Mouse (Mus musculus) gonadal fat pad, adult 2 months (tissue): Measurements from ENCODE around the gene Zfp651. TPM values are rescaled to one million over a fixed set of nuclear protein-coding genes. Genes with fewer than 3 reads are reported as not detected.

ENCODE experiments used
- DNase-seq: peaks from one replicate; pipeline ENCODE4 v3.0.0-alpha.2; 2012; ENCODE audit warnings: low read depth
- polyA plus RNA-seq: library from polyadenylated mRNA; depleted of rRNA; stranded (reverse); fragments of >200 nt; gene quantifications from 2 replicates; pipeline ENCODE4 v1.2.3, GENCODE M21; 2012

Zfp651 gene
- polyA plus RNA-seq, 1 experiment, result 31.9 TPM

DNA sequence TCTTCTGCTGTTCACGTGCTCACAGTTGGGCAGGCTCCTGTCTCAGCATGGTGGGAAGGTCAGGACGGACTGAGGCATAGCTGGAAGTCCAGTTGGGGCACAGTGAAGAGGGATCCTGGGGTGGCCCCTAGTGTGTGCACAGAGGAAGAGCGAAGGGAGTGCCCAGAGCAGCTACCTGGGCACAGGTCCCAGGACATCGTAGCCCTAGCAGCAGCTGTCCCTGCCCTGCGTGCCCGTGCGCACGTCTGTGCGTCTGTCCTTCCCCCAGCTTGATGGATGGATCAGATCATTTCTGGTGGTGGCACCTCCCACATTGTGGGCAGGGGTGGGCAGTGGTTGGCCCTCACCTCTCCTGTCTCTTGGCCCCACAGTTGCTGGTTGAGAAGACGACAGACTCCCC, 3.1 kb downstream of the Zfp651 start:
- no peak for DNase-seq

DNA sequence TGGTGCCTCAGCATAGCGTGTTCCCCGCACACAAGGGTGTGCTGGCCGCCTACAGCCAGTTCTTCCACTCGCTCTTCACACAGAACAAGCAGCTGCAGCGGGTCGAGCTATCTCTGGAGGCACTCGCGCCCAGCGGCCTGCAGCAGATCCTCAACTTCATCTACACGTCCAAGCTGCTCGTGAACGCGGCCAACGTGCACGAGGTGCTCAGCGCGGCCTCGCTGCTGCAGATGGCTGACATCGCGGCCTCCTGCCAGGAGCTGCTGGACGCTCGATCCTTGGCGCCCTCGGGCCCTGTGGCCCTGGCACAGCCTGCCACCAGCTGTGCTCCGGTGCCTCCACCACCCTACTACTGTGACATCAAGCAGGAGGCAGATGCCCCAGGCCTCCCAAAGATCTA, 3.6 kb downstream of the Zfp651 start:
- no peak for DNase-seq

DNA sequence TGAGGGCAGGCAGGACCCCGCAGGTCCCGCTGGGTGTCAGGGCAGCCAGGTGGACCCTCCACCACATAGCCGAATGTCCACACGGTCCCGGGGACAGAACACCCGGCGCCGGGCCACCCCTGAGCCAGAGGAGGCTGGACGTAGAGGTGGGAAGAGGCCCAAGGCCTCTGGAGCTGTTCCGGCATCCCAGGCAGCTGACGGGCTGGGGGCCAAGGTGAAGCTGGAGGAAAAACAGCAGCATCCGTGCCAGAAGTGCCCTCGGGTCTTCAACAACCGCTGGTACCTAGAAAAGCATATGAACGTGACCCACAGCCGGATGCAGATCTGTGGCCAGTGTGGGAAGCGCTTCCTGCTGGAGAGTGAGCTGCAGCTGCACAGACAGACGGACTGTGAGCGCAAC, 4.6 kb downstream of the Zfp651 start:
- no peak for DNase-seq

DNA sequence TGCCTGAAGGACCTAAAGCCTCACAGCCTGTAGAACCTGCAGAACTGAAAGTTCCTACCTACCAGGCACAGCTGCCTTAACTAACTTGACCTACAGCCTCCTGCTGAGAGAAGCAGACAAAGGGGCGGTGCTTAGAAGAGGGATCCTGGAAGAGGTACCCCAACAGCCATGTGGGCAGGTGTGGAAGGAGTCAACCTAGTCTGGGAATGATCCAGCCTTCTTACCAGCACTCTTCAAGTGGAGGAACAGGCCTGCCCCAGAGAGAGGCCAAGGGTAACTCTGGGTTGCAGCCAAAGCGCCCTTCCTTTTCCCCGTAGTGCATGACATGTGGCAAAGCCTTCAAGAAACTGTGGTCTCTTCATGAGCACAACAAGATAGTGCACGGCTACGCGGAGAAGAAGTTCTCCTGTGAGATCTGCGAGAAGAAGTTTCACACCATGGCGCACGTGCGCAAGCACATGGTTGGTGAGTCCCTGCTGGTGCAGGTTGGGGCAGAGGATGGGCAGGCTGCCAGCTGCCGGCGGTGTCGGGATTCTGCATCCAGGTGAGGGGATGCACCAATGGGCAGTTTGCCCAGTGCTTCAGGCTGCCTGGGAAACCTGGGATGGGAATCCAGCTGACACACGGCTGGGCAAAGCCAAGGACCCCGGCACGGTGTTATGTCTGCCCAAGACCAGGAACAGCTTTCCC, 6.2 kb downstream of the Zfp651 start:
- no peak for DNase-seq

DNA sequence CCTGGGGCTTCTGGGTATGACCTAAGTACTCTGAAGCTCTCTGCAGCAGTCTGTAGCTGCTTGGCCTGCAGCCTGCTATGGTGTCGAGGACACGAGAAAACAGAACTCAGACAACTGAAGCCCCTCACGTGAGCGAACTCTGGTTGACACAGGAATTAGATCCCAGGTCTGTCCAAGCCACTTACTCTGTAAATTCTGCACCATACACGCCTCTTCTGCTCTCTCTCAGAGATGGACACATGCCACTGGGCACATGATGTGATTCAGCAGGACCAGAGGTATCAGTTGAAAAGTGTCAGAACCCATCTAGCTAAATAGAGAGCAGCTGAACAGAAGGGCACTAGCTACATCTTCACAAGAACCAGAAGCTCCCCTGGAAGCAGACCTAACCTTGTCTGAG, 13.3 kb downstream of the Zfp651 start:
- no peak for DNase-seq

DNA sequence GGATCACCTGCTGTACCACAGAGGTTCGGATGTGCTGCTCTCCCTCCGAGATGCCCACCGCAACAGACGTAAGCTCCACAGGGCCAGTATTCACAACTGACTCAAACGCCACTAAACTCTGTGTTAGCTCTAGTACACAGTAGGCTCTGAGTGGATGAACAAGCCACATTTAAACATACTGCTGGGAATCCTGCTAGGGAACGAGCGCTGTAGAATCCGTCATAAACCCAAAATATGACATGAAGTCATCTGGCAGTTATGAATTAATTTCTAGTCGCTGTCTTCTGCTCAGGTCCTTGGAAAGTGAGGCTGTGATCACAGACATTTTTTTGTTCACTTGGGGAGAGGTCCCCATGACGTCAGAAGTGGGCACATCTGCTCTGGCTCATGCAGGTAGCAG, 16.8 kb downstream of the Zfp651 start:
- DNase-seq, result no peak

DNA sequence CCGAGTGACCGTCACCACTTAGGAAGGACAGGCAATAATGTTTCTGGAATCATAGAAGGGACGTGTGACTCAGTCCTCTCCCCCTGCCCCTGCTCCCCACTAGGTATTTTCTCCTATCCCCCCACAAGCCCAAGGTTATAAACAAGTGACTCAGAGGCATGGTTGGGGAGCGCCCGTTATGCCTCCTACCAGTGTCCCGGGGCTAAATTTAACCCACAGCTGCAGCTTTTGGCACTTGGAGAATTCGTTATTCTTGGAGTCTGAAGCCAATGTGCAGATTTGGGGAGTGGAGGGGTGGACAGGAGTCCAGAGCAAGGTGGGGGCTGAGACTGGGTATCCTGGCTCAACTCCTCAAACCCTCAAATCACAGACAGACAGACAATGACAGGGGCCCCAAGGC, 17.4 kb downstream of the Zfp651 start:
- DNase-seq, result no peak

DNA sequence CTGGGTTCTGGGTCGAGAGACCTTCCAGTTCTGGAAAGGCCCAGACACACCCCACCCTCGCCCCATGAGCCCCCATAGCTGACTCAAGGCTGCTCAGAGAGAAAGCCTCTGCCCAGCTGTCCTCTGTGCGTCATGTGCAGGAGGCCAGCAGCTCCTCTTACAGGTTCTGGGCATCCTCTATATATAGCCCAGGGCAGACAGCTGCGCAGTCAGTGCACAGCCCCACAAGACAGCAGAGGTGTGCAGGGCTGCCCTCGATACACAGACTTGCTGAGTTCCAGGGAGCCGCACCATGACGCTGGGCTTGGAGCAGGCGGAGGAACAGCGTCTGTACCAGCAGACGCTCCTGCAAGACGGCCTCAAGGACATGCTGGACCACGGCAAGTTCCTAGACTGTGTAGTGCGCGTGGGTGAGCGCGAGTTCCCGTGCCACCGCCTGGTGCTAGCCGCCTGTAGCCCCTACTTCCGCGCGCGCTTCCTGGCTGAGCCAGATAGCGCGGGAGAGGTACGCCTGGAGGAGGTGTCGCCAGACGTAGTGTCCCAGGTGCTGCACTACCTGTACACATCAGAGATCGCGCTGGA, 18.4 kb downstream of the Zfp651 start, which contains the start of gene Klhl40:
TSS of gene Klhl40 (plus strand) at position 124 of the 582 bp plus-strand sequence.
- no peak for DNase-seq

DNA sequence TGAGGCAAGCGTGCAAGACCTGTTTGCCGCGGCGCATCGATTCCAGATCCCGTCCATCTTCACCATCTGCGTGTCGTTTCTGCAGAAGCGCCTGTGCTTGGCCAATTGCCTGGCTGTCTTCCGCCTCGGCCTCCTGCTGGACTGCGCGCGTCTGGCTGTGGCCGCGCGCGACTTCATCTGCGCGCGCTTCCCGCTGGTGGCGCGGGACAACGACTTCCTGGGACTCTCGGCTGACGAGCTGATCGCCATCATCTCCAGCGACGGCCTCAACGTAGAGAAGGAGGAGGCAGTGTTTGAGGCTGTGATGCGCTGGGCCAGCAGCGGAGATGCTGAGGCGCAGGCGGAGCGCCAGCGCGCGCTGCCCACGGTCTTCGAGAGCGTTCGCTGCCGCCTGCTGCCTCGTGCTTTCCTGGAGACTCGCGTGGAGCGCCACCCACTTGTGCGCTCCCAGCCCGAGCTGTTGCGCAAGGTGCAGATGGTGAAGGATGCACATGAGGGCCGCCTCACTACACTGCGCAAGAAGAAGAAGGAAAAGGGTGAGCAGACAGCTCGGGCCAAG, 19.0 kb downstream of the Zfp651 start:
- no peak for DNase-seq

DNA sequence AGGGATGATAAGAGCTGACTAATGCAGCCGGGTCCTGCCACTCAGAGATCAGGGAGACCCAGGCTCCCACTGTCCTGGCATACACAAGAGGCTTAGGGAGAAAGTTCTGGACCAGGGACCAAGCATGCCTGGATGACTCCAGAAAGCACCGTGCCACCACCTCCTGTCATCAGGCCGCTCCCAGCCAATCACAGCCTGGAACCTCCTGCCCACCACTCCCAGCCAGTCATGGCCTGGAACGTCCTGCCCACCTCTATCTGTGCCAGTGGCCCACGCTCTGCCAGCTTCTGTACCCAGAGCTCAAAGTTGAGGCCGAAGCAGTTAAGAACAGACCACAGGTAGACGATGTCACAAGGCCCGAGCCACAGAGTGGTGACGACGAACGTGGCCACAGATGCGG, 25.7 kb downstream of the Zfp651 start:
- no peak for DNase-seq

DNA sequence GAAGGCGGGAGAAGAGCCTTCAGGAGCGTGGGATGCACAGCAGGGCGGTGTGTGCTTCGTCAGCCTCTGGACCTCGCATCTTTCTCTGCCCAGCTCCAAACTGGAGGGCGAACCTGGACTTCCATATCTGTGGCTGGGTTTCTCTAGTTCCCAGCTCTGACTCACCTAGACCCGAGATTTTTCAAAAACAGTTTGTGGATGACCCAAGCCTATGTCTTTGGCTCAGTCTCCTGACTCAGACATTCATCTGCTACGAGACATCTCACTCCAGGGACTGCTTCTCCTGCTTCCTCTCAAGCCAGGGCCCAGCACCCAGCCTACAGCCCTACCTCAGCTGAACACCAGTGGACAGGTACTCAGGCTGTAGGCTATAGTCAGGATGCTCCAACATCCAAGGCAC, 26.1 kb downstream of the Zfp651 start:
- DNase-seq, result no peak

DNA sequence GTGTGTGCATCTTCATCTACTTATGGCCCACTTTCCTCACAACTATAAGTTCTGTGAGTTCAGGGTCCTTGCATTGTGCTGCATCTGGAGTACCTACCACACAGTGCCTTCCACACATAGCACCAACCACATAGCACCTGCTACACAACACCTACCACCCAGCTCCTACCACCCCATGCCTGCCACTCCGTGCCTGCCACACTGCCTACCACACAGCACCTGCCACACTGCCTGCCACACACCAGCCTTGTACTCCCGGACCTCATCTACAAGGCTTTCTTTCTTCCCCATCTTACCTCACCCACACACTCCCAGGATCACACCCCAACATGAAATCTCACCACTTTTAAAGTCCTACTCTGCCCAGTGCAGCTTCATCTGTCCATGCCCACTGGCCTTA, 27.2 kb downstream of the Zfp651 start:
- no peak for DNase-seq

DNA sequence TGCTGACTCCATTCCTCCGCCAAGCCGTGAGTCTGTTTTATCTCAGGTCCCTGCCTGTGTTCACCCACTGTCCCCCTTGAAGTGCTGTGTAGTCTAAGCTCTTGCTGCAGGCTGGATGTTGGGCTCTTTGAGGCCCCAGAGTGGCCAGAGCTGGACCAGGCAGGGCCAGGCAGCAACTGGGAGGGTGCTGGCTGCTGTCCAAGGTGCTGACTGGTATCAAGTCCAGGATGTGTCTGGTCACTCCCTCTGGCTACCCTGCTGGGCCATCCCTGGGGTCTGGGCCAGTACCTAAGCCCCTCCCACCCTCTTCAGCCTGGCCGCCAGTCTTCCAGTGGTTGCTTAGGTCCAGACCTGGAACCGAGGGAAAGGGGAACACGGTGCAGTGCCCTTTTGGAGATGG, 32.1 kb downstream of the Zfp651 start:
- DNase-seq, result no peak

DNA sequence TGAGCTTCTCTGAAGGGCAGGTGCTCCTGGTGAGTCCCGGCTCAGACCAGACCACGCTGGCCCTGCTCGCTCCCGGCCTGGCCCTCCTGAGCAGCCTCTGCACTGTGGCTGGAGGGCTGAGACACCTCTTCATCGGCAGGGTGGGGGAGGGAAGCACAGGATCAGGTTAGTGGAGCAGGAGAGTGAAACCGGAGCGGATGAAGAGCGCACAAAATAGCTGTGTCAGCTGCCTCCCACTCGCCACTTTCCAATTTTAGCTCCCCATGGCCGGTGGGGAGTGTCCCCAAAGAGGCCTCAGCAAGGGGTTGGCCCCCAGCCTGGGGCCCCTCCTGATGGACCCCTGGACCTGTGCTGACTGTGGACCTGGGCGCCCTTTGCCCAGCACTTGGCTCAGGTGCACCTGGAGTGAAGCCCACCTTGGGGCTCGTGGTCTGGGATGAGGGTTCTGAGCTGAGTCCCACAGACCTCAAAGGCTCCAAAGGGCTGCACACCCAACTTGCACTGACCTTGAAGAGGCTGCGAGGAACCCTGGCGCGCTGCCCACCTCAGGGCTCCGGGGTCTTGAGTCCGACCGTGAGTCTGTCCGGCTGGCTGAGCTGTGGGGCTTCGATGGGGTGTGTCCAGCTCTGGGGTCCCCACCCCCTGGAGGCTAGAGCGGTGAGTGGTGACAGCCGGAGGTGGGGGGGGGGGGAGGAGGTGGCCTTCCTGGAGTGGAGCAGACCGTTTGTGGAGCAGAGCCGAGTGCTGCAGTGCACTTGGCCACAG, 32.8 kb downstream of the Zfp651 start, which contains the start of gene Hhatl:
TSS of gene Hhatl (minus strand) at position 751 of the 765 bp plus-strand sequence.
- no peak for DNase-seq

DNA sequence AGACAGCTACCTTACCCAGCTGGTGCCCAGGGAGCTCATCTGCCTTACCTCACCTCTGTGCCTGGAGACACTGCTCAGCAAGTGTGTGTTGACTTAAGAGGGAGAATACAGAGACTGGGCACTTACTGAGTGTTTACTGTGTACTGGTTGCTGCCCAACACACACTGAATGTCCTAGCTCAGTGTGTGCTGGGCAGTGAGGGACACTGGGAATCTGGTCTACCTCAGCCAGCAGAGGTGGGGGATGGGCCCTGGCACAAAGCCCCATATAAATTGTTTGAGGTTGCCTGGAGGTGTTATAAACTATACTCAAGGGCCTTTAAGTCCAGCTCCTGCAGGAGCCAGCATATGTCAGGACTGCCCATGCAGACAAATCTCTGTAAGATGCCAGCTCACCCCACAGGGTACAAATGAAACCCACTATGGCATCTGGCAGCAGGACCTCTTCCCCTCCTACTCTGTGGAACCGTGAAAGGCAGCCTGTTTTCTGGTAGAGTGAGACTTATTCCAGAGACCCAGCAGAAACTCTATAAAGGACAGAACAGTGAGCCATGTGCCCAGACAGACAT, 35.9 kb downstream of the Zfp651 start:
- no peak for DNase-seq

DNA sequence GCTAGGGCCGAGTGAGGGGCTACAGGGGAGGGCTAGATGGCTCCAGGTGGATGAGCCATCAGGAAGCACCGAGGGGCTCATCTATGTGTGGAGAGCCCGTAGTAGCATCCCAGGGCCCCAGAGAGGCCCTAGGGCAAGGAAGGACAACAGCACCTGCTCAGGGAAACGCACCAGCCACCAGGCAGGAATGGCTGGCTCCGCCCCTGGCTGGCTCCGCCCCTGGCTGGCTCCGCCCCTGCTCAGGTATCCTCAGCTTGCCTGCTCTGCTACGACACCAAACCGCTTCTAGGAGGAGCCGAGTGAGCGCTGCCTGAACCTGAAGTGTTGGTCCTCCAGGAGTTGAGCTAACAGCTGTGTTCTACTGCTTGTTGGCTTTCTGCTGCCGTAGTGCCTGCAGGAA, 38.6 kb downstream of the Zfp651 start:
- no peak for DNase-seq

DNA sequence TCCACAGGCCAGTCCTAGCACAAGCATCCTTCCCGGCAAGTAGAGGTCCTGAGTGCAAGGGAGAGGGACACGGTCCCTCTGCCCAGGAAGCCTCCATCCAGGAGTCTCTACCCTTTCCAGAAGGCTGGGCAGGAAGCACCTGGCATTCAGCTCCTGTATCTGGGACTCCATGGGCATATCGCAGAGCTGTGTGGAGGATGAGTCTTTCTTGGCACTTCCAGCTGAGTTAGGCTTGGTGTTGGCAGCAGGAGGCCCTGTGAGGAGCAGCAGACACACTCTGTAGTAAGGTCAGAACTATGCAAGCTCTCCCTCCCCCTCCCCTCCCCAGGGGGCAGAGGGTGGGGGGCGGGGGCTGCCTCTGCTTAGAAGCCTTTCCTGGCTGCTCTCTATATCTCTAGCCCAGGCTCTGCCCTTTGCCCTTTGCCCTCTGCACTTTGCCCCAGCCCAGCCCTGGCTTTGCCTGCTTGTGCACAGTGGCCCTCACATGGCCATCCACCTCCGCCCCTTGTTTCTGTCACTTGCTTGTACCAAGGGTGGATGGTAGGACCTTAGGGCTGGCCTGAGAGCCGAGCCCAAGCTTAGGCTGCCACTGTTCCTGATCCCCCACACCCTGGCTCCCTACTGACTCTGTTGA, 39.9 kb downstream of the Zfp651 start:
- no peak for DNase-seq

DNA sequence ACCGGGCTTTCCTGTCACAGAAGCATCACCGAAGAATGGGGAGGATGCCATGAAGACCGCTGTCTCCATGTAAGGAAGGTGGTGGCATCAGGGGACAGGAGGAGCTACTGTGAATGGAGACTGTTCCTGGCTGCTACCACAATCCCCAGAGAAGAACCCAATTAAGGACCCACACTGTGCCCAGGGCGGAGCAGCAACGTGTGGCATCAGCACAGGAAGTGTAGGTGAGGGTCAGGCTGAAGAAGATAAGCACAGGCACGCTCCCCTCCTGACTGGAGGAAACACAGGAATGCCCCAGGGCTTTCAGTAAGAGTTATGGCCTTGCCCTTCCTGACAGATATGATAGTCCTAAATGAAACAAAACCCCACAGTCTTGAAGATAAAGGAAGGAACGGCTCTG, 43.6 kb downstream of the Zfp651 start:
- DNase-seq, result no peak

DNA sequence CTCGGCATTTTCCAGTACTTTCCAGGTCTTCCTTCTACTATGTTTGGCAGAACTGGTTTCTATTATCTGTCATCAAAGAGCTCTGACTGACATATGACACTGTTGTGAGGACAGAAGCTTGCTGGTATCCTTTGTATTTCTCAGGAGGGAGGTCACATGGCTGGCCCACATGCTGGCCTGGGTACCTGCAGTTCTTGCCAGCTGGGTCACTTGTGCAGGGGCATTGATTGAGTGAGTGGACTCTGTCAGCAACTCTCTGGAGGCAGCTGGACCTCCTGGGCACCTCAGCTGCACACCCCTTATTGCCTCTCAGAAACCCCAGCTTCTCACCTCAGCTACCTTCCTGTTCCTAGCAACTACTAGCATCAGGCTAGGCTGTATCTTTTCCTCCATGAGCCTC, 48.4 kb downstream of the Zfp651 start:
- DNase-seq, result no peak

DNA sequence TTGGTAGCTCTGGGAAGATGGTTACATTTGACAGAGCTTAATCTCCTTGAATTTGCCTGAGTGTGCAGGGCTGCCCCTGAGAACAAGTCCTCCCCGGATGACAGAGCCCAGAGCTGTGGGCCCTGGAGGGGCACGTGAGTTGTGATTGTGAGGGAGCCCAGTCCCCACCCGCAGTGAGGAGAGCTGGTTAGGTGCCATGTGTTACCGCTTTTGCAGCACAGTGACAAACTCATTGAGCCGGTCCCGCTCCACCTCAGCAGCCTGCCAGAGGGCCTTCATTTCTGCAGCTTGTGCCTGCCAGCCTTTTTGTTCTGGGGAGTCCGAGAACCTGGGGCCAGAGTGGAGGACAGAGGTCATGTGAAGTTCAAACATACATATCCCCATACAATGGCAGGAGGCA, 48.8 kb downstream of the Zfp651 start:
- no peak for DNase-seq

DNA sequence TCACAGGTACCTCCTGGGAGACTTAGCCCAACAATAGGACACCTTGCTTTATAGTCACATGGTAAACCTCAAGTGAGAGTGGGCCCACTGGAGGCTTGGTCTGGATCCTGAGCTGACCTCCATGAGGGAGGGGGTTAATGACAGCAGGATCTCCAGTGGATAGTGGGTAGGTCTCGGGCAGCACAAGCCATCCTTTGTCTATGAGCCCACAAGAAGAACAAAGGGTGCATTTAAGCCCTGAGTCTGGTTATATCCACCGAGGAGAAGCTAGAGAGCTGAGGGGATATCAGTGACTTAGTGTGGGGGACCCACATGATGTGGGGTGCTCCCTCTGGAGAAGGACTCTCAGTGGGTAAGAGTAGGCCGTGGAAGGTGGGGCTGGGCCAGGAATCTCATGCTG, 49.4 kb downstream of the Zfp651 start:
- DNase-seq, result no peak
